Comparison of ENCODE assay signal across 20 mouse cellular contexts in genomic region chr12:34826931-34827330, GRCm38 (mm10).
A peak's percentile ranks its signal among the peaks of the same experiment; 100 is the strongest.
DNase-seq lines count a peak whose midpoint lies in the region; ATAC-seq and TF ChIP-seq lines count a peak whose summit lies in the region.
"Had no signal": no experiment of that assay in that cellular context is flagged by ENCODE, and none has a peak within 500 bp of the region (broad histone marks: within the 10 kb centered on the region; RNA-seq: fewer than 3 reads in every experiment).

No protein-coding gene starts in this region.

- 57% methylated on average over 4 of the region's 4 CpGs for WGBS in heart, adult 2 months
- WGBS in kidney, embryonic 16.5 days, result 75% methylated on average over 4 of the region's 4 CpGs

- no peak overlapping the region for H3K4me3 ChIP-seq in heart, adult 2 months
- no peak overlapping the region for H3K4me3 ChIP-seq in kidney, embryonic 16.5 days (ENCODE audit: low read length)
- H3K4me3 ChIP-seq: embryonic facial prominence, embryonic 10.5 days; forebrain, embryonic 13.5 days; heart, embryonic 15.5 days; hindbrain, embryonic 13.5 days had no signal

- H3K27ac ChIP-seq in heart, adult 2 months, result peak overlapping the region; percentile 65
- H3K27ac ChIP-seq in kidney, embryonic 16.5 days (ENCODE audit: low read length), result no peak overlapping the region
- H3K27ac ChIP-seq: embryonic facial prominence, embryonic 10.5 days; forebrain, embryonic 13.5 days; heart, embryonic 15.5 days; hindbrain, embryonic 13.5 days; hindbrain, postnatal 0 days had no signal

- no peak for ATAC-seq in kidney, embryonic 16.5 days (ENCODE audit: low FRiP score, low TSS enrichment)
- ATAC-seq: activated CD4-positive, CD25-positive, alpha-beta regulatory T cell, adult 4 months; forebrain, embryonic 13.5 days; forebrain, postnatal 0 days; hindbrain, postnatal 0 days; Patski had no signal

- no peak for TF ChIP-seq POLR2A in heart, adult 2 months (IDR thresholded peaks at IDR 0.05; ENCODE audit: insufficient read depth, low read depth, low read length)

- intact Hi-C loops in heart, adult 2 months (cut with DNase I), result loop anchor here (5.0 kb wide), 1 partner anchor 160 kb away; no protein-coding TSS in a partner anchor

- H3K79me2 ChIP-seq in heart, adult 2 months (replicated peaks; ENCODE audit: control insufficient read depth, insufficient read depth, low read length), result no peaks in the 10 kb centered on the region

- no peak for TF ChIP-seq CTCF in heart, adult 2 months (IDR thresholded peaks at IDR 0.05)

- H3K9me3 ChIP-seq in kidney, embryonic 16.5 days (ENCODE audit: low read length), result no peaks in the 10 kb centered on the region
- H3K9me3 ChIP-seq: embryonic facial prominence, embryonic 10.5 days; forebrain, embryonic 13.5 days; heart, embryonic 15.5 days; hindbrain, embryonic 13.5 days had no signal

- TF ChIP-seq EP300 in heart, adult 2 months (IDR thresholded peaks at IDR 0.05; ENCODE audit: insufficient read depth, low read depth, low read length), result 0 out of 2 replicates have a peak, but pooled peaks have one; percentile 76

- peaks cover 2% of the 10 kb centered on the region for H3K4me1 ChIP-seq in heart, adult 2 months (ENCODE audit: control insufficient read depth, insufficient read depth, low read length)
- no peaks in the 10 kb centered on the region for H3K4me1 ChIP-seq in kidney, embryonic 16.5 days (ENCODE audit: insufficient read depth, low read length)
- H3K4me1 ChIP-seq: embryonic facial prominence, embryonic 10.5 days; forebrain, embryonic 13.5 days; heart, embryonic 15.5 days; hindbrain, embryonic 13.5 days had no signal

- no peaks in the 10 kb centered on the region for H3K27me3 ChIP-seq in heart, adult 2 months (ENCODE audit: control insufficient read depth, insufficient read depth, low read length)
- no peaks in the 10 kb centered on the region for H3K27me3 ChIP-seq in kidney, embryonic 16.5 days (ENCODE audit: insufficient read depth, low read length)
- H3K27me3 ChIP-seq: CH12.LX; forebrain, embryonic 13.5 days; heart, embryonic 15.5 days had no signal

- no peak overlapping the region for H3K9ac ChIP-seq in heart, adult 2 months (ENCODE audit: low read depth, low read length)
- H3K9ac ChIP-seq in kidney, embryonic 16.5 days (replicated peaks; ENCODE audit: low read length), result no peak overlapping the region
- H3K9ac ChIP-seq: forebrain, embryonic 13.5 days; forebrain, postnatal 0 days; heart, embryonic 15.5 days; hindbrain, embryonic 13.5 days had no signal

- DNase-seq in heart, adult 2 months, result peak in 1 of 2 experiments; percentile 20
- no peak for DNase-seq in heart, postnatal 4 days
- DNase-seq in kidney, postnatal 14 days, result peak; percentile 2
- peak; percentile 16 for DNase-seq in lung, postnatal 25 days (ENCODE audit: low spot score)
- DNase-seq in lung, postnatal 14 days, result no peak
- no peak for DNase-seq in adrenal gland, postnatal 10 days
- DNase-seq: adrenal gland, postnatal 25 days; cerebellum, adult 2 months; cerebellum, postnatal 10 days; forebrain, postnatal 0 days; gastrocnemius, postnatal 36 days had no signal

- H3K4me2 ChIP-seq in kidney, embryonic 16.5 days (replicated peaks; ENCODE audit: low read depth, low read length), result no peak overlapping the region
- H3K4me2 ChIP-seq: forebrain, embryonic 13.5 days; heart, embryonic 15.5 days; hindbrain, embryonic 13.5 days had no signal

- H3K36me3 ChIP-seq in heart, adult 2 months (ENCODE audit: control insufficient read depth, insufficient read depth, low read length), result 0 out of 2 replicates have a peak, but pooled peaks cover 2% of the 10 kb centered on the region
- no peaks in the 10 kb centered on the region for H3K36me3 ChIP-seq in kidney, embryonic 16.5 days (ENCODE audit: insufficient read depth, low read length)
- H3K36me3 ChIP-seq: embryonic facial prominence, embryonic 10.5 days; heart, embryonic 15.5 days; hindbrain, embryonic 13.5 days had no signal

Comparison
In these comparisons a context has a peak if more than half of its experiments do, and no peak if none do; other contexts are left out.
1. DNase-seq: peak in kidney, postnatal 14 days (single experiment) and lung, postnatal 25 days (single experiment); none in heart, postnatal 4 days (single experiment), lung, postnatal 14 days (single experiment) and adrenal gland, postnatal 10 days (single experiment).